Mouse (Mus musculus) intestine, postnatal 0 days (tissue): ENCODE results near the gene Ryr3. TPM values are rescaled to one million over a fixed set of nuclear protein-coding genes. Genes with fewer than 3 reads are reported as not detected.

ENCODE experiments used
- ATAC-seq: fragments of 200-750 bp; cut with Nextera tagmentation; 2 replicates; pipeline ENCODE4 v1.8.0; 2017; ENCODE audit warnings: mild to moderate bottlenecking, moderate TSS enrichment, moderate library complexity
- H3K27ac ChIP-seq: fragments of 300-500 bp; sonication (generic); 2 replicates; pipeline ENCODE4 v1.5.1; 2014; ENCODE audit warnings: mild to moderate bottlenecking, low read depth, low read length, moderate library complexity
- H3K27me3 ChIP-seq: fragments of 300-500 bp; sonication (generic); replicated peaks from 2 replicates; pipeline ENCODE4 v1.6.1; 2014; ENCODE audit warnings: low read length, mixed read lengths; ENCODE audit not compliant: control insufficient read depth, insufficient read depth
- H3K36me3 ChIP-seq: fragments of 300-500 bp; sonication (generic); 2 replicates; pipeline ENCODE4 v1.6.1; 2014; ENCODE audit warnings: mild to moderate bottlenecking, moderate library complexity; ENCODE audit not compliant: control insufficient read depth, insufficient read depth
- H3K4me1 ChIP-seq: fragments of 300-500 bp; sonication (generic); replicated peaks from 2 replicates; pipeline ENCODE4 v1.6.1; 2014; ENCODE audit warnings: antibody characterized with exemption, low read length, mixed read lengths; ENCODE audit not compliant: control insufficient read depth, insufficient read depth
- H3K4me2 ChIP-seq: fragments of 300-500 bp; sonication (generic); replicated peaks from 2 replicates; pipeline ENCODE4 v1.6.1; 2014; ENCODE audit warnings: low read depth, mild to moderate bottlenecking, moderate library complexity
- H3K4me3 ChIP-seq: fragments of 300-500 bp; sonication (generic); 2 replicates; pipeline ENCODE4 v1.5.1; 2014; ENCODE audit warnings: low read depth, low read length
- H3K9ac ChIP-seq: fragments of 300-500 bp; sonication (generic); 2 replicates; pipeline ENCODE4 v1.6.1; 2014; ENCODE audit warnings: mild to moderate bottlenecking, low read depth, low read length
- H3K9me3 ChIP-seq: fragments of 300-500 bp; sonication (generic); 2 replicates; pipeline ENCODE4 v1.6.1; 2016; ENCODE audit warnings: mixed run types; ENCODE audit not compliant: control insufficient read depth
- CTCF ChIP-seq: sonication (generic); IDR thresholded peaks from 2 replicates; pipeline ENCODE4 v1.5.1; 2016; ENCODE audit warnings: low read depth, mild to moderate bottlenecking, control low read depth, antibody characterized with exemption, moderate library complexity
- WGBS: fragments of 180-500 bp; shearing (Covaris S2); extraction: QIAGEN DNeasy Blood & Tissue Kit; methylation state at CpG from one replicate; pipeline ENCODE4 v1.1.7; 2014; 5-methylcytosine and 5-hydroxymethylcytosine counted together
- polyA plus RNA-seq: library from polyadenylated mRNA; unstranded; fragments of >200 nt; fragmentation: Nextera tagmentation; extraction: Ambion mirVana; gene quantifications from 2 replicates; pipeline ENCODE4 v1.2.1, GENCODE M21; 2015

The Ryr3 gene
- polyA plus RNA-seq, 1 experiment from 2014 or later: 0.73 TPM

DNA sequence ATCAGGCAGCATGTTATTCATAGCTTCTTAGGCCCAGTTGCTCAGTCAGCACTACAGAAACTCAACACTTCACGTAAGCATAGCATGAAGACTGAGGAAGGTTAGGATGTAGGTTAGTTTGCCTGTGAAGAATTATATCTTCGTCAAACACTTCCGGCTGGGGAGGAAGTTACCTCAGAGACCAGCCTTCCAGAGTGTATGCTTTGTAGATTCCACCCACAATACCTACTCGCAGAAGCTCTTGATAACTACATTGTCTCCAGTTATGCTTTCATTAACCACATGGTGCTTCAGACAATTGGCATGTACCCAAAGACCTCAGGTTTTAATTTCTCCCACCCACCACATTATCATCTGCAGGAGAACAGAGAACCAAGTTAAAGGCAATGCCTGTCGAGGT lies 535.1 kb downstream of the Ryr3 start:
- no peak for ATAC-seq
- H3K27me3 ChIP-seq: no peaks in the 10 kb centered on the region
- H3K27ac ChIP-seq: no peak overlapping the region
- no peak overlapping the region for H3K9ac ChIP-seq
- no peak overlapping the region for H3K4me3 ChIP-seq
- no peaks in the 10 kb centered on the region for H3K4me1 ChIP-seq
- no peak for TF ChIP-seq CTCF
- no peak overlapping the region for H3K4me2 ChIP-seq
- WGBS: 81% methylated on average over 5 of the region's 5 CpGs
- H3K36me3 ChIP-seq: no peaks in the 10 kb centered on the region
- H3K9me3 ChIP-seq: no peaks in the 10 kb centered on the region

DNA sequence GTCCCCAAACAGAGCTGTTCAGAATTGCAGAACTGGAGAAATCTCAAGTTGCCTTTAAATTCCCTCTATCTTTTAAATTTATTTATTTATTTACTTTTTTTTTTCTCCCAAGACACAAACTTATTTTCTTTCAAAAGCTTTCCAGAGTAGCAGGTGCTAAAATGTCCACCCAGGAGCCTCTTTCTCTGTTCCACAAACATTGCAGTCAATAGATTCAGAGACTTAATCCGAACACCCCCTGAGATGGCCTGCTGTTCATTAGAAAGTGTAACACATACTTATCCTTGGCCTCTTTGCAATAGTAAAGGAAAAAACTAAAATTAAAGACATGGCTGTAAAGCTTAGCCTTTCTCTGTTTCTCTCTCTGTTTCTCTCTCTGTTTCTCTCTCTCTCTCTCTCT lies 539.6 kb downstream of the Ryr3 start:
- ATAC-seq: no peak

DNA sequence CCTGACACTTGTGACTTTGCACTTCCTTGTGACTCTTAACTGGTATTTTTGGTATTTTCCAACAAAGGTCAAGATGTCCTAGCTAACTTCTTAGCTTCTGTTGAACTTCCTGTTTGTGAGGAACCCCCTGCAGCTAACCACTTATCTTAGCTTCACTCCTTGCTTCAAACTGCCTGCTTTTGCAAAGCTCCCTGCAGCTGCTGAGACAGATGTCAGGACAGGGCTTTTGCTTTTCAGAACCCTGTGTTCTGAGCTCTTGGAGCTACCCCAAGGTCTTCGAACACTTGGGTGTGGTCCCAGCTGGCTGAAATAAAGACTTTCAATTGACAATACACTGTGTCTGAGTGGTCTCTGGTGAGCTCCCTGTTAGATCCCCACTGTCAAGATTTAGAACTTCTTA lies 540.2 kb downstream of the Ryr3 start:
- H3K36me3 ChIP-seq: no peaks in the 10 kb centered on the region
- no peak for ATAC-seq
- no peak overlapping the region for H3K4me3 ChIP-seq
- TF ChIP-seq CTCF: no peak
- no peaks in the 10 kb centered on the region for H3K27me3 ChIP-seq
- H3K4me2 ChIP-seq: no peak overlapping the region
- 52% methylated on average over 1 of the region's 1 CpGs for WGBS
- no peaks in the 10 kb centered on the region for H3K9me3 ChIP-seq
- H3K4me1 ChIP-seq: no peaks in the 10 kb centered on the region
- H3K27ac ChIP-seq: no peak overlapping the region
- H3K9ac ChIP-seq: no peak overlapping the region

More for the DNA sequence above, 539.6 kb downstream of the Ryr3 start:
- H3K4me2 ChIP-seq: no peak overlapping the region
- no peaks in the 10 kb centered on the region for H3K36me3 ChIP-seq
- H3K9me3 ChIP-seq: no peaks in the 10 kb centered on the region
- WGBS: 61% methylated on average over 1 of the region's 1 CpGs
- H3K4me3 ChIP-seq: no peak overlapping the region
- H3K9ac ChIP-seq: no peak overlapping the region
- no peak overlapping the region for H3K27ac ChIP-seq
- H3K27me3 ChIP-seq: no peaks in the 10 kb centered on the region
- H3K4me1 ChIP-seq: no peaks in the 10 kb centered on the region
- TF ChIP-seq CTCF: no peak

DNA sequence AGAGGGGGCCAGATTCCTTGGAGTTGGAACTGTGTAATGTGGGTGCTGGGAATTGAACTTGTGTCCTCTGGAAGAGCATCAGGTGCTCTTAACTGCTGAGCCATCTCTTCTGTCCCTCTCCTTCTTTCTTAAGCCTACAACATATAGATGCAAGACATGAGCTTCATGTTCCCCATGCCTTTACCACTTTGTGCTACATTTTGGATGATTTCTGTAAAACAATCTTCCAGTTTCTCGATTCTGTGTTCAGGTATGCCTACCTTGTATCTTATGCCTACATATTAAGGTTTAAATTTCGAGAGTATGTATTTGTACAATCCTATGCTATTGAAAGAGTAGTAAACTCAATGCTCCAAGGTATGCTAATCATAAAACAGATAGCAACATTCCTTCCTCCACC lies 540.7 kb downstream of the Ryr3 start:
- no peak for ATAC-seq

DNA sequence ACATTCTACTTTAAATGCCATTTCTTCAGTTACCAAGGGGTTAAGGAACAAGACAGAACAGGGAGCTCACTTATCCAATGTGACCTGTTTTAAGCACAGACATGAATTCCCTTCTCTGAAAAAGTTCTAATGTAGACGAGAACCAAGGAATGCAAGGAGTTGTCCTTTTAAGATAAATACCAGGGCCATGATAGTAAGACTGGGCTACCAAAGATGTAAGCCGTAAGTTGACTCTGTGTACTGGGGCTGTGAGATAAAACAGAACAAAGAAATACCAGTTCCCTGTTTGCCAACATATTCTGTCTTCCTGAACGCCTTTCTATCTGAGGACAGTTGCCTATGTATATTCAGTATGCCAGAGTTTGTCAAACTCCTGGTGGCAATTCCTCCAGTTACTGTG lies 547.4 kb downstream of the Ryr3 start:
- no peak overlapping the region for H3K4me2 ChIP-seq
- ATAC-seq: no peak
- no peaks in the 10 kb centered on the region for H3K4me1 ChIP-seq
- H3K9ac ChIP-seq: no peak overlapping the region
- no peak overlapping the region for H3K4me3 ChIP-seq
- no peaks in the 10 kb centered on the region for H3K9me3 ChIP-seq
- 57% methylated on average over 3 of the region's 3 CpGs for WGBS
- no peak overlapping the region for H3K27ac ChIP-seq
- no peaks in the 10 kb centered on the region for H3K27me3 ChIP-seq
- no peak for TF ChIP-seq CTCF
- H3K36me3 ChIP-seq: no peaks in the 10 kb centered on the region

More for the DNA sequence above, 540.7 kb downstream of the Ryr3 start:
- Histone ChIP-seq H3K27ac (no peak overlapping the region), H3K4me3 (no peak overlapping the region), H3K27me3 (no peaks in the 10 kb centered on the region), H3K9ac (no peak overlapping the region), H3K4me1 (no peaks in the 10 kb centered on the region), H3K4me2 (no peak overlapping the region), H3K36me3 (no peaks in the 10 kb centered on the region), H3K9me3 (no peaks in the 10 kb centered on the region)
- no peak for TF ChIP-seq CTCF
- 64% methylated on average over 2 of the region's 2 CpGs for WGBS

DNA sequence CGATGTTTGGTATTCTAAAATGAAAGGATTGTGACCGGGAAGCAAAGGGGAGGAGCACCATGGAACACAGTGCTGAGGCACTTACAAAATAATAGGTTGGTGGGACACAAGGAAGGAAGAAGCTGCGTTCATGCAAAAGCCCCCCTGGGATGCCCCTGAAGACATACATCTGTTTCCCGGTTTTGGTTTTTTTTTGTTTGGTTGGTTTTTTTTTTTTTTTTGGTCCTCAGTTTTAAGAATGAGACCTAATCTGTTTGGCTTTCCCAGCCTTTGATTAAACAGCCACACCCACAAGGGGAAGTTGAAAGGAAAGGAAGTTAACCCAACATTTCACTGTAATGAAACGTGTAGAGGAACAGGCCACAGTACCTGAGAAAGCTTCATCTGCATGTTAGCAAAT lies 560.8 kb downstream of the Ryr3 start:
- H3K9me3 ChIP-seq: no peaks in the 10 kb centered on the region
- TF ChIP-seq CTCF: no peak
- H3K36me3 ChIP-seq: no peaks in the 10 kb centered on the region
- H3K4me2 ChIP-seq: no peak overlapping the region
- 45% methylated on average over 5 of the region's 5 CpGs for WGBS
- H3K27me3 ChIP-seq: no peaks in the 10 kb centered on the region
- no peaks in the 10 kb centered on the region for H3K4me1 ChIP-seq
- no peak overlapping the region for H3K9ac ChIP-seq
- no peak overlapping the region for H3K4me3 ChIP-seq
- no peak for ATAC-seq
- no peak overlapping the region for H3K27ac ChIP-seq

DNA sequence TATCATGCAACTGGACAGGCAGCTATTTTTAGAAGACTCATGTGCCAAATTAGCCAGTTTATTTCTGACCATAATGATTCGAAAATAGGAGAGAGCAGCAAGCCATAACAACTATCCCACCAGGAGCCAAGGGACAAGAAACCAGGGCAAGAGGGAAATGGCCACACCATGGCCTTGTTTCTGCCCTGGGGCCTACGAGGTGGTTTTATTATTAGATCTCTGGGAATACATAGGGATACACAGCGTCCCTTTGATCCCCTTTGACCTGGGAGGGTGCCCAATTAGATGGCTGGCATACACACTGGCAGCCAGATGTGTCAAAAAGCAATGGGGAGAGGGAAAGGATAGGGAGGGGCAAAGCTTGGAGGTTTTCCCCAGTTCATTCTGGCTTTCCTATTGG lies 563.1 kb downstream of the Ryr3 start:
- no peaks in the 10 kb centered on the region for H3K4me1 ChIP-seq
- no peak overlapping the region for H3K27ac ChIP-seq
- H3K4me2 ChIP-seq: no peak overlapping the region
- H3K9me3 ChIP-seq: no peaks in the 10 kb centered on the region
- 78% methylated on average over 3 of the region's 3 CpGs for WGBS
- H3K27me3 ChIP-seq: no peaks in the 10 kb centered on the region
- no peak overlapping the region for H3K9ac ChIP-seq
- TF ChIP-seq CTCF: no peak
- no peak for ATAC-seq
- H3K4me3 ChIP-seq: no peak overlapping the region
- H3K36me3 ChIP-seq: no peaks in the 10 kb centered on the region
